Mouse (Mus musculus) olfactory bulb, adult 2 months (tissue): ENCODE data around the gene Lrrc15. TPM values are rescaled to one million over a fixed set of nuclear protein-coding genes. Genes with fewer than 3 reads are reported as not detected.

ENCODE experiments used
- H3K27ac ChIP-seq: fragments of 200-500 bp; 2 replicates; pipeline ENCODE4 v1.5.1; 2012; ENCODE audit warnings: low read depth, low read length; ENCODE audit not compliant: insufficient read depth
- H3K4me1 ChIP-seq: fragments of 200-500 bp; 2 replicates; pipeline ENCODE4 v1.6.1; 2012; ENCODE audit warnings: low read length; ENCODE audit not compliant: control insufficient read depth, insufficient read depth
- H3K4me3 ChIP-seq: fragments of 200-500 bp; 2 replicates; pipeline ENCODE4 v1.5.1; 2012; ENCODE audit warnings: mild to moderate bottlenecking, low read depth, low read length, moderate library complexity; ENCODE audit not compliant: insufficient read depth
- CTCF ChIP-seq: fragments of 200-500 bp; IDR thresholded peaks from 2 replicates; pipeline ENCODE4 v1.5.1; 2012; ENCODE audit warnings: low read depth, mild to moderate bottlenecking, low read length, moderate library complexity; ENCODE audit not compliant: insufficient read depth
- POLR2A ChIP-seq: fragments of 200-500 bp; IDR thresholded peaks from 2 replicates; pipeline ENCODE4 v1.6.1; 2012; ENCODE audit warnings: mild to moderate bottlenecking, low read depth, low read length, moderate library complexity; ENCODE audit not compliant: insufficient read depth
- WGBS: fragments of 180-500 bp; shearing (Covaris S2); methylation state at CpG from one replicate; pipeline ENCODE4 v1.1.7; 2018; 5-methylcytosine and 5-hydroxymethylcytosine counted together
- polyA plus RNA-seq: library from polyadenylated mRNA; stranded (reverse); fragments of >200 nt; gene quantifications from 2 replicates; pipeline ENCODE4 v1.2.4, GENCODE M21; 2012; ENCODE audit warnings: low replicate concordance; ENCODE audit not compliant: missing spikeins, insufficient read depth, insufficient read length

The Lrrc15 gene
- polyA plus RNA-seq, 1 experiment = not detected

DNA sequence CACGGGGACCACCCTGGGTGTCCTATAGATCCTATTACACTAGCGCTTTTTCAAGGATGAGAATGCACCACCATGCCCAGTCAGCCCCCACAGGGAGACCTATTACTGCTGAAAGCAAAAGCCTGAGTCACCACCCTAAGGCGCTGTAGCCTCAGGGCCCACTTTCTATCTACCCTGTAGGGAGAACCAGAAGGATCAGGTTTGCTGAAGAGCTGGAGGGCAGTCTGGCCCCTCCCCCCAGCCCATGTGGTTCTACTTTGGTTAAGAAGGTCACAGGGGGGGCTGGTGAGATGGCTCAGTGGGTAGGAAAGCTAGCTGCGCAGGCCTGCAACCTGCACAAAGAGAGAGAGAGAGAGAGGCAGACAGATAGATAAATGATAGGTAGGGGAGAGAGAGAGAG, 2.6 kb upstream of the Lrrc15 start:
- Histone ChIP-seq H3K4me1 (peaks cover 20% of the 10 kb centered on the region), H3K27ac (no peak overlapping the region), H3K4me3 (no peak overlapping the region)
- 74% methylated on average over 4 of the region's 4 CpGs for WGBS
- TF ChIP-seq CTCF = no peak
- TF ChIP-seq POLR2A = no peak

DNA sequence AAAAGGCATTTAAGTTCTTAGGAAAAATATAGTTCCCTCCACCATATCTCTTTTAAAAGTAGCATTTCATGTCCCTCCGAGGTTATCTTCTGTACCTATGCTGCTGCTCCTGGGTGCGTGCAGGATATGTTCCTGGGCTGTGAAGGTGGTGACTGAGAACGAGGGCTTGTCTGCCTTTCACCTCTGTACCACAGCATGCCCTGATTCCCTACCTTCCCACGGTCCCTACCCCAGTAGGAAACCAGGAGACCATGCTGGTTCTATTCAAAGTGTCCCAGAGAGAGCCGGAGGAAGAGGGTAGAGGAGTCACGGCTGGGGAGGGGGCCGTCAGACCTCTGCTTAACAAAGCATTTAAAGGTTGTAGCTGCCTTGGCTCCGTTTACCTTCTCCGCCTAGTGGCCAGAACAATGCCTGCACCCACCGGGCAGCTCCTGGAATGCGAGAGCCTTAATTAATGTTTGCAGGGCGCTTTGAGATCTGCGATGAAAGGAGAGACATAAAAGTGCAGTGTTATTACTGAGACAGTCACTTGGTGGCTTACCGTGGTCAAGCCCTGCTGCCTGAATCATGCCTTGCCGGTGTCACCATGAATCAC, 784 bp upstream of the Lrrc15 start:
- WGBS = 3% methylated on average over 15 of the region's 15 CpGs
- Histone ChIP-seq H3K27ac (no peak overlapping the region), H3K4me3 (no peak overlapping the region), H3K4me1 (peaks cover 20% of the 10 kb centered on the region)
- no peak for TF ChIP-seq POLR2A
- TF ChIP-seq CTCF = no peak; the same call in 1 of the 2 replicates

DNA sequence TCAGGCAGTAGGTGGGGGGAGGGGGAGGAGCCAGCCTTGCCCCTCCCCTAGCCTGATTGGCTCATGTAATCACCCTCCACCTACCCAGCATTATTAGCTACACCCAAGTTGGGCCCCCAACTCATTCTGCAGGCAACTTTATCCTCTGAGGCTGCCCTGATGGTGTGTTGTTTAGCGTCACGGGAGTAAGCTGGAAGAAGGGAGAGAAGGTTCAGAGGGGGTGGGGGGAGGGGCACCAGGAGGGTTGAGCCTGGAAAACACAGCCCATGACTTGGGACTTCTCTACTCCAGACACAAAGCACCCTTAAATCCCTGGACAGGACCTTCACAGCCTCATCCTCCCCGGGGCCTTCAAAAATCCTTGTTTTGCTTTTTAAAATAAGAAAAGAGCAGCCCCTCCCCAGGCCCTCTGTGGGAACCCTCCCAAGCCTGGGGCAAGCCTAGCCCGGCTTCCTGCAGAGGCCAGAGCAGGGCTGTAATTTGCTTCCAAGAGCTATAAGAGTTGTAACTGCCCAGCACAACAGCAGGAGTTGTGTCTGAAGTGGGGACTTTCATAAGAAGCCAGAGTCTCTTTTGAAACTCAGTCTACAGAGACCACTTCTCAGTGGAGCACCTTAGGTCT, 2.3 kb downstream of the Lrrc15 start:
- no peak overlapping the region for H3K27ac ChIP-seq
- 40% methylated on average over 4 of the region's 4 CpGs for WGBS

DNA sequence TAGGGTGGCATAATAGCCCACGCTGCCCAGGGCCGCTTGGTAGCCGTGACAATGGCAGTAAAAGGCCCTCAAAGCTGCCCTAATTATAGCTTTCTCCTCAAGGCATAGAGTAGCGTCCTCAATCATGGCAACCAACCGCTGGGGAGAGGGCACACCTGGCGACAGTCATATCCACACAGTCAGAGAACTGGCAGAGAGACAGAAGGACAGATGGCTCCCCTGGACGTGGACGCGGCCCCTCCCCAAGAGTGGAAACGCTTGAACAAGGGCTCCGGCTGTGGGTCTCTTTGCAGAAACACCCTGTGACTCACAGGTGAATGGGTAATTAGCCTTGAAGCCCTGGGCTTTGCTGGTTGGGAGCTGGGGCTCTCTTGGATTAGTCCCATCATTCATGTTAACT, 4.7 kb downstream of the Lrrc15 start:
- TF ChIP-seq CTCF (no peak), POLR2A (no peak)
- H3K27ac ChIP-seq = no peak overlapping the region
- WGBS = 76% methylated on average over 11 of the region's 11 CpGs
- H3K4me3 ChIP-seq = no peak overlapping the region
- peaks cover 18% of the 10 kb centered on the region for H3K4me1 ChIP-seq

More for the DNA sequence above, 2.3 kb downstream of the Lrrc15 start:
- H3K4me3 ChIP-seq = no peak overlapping the region
- TF ChIP-seq POLR2A = no peak
- no peak for TF ChIP-seq CTCF
- peaks cover 25% of the 10 kb centered on the region for H3K4me1 ChIP-seq

DNA sequence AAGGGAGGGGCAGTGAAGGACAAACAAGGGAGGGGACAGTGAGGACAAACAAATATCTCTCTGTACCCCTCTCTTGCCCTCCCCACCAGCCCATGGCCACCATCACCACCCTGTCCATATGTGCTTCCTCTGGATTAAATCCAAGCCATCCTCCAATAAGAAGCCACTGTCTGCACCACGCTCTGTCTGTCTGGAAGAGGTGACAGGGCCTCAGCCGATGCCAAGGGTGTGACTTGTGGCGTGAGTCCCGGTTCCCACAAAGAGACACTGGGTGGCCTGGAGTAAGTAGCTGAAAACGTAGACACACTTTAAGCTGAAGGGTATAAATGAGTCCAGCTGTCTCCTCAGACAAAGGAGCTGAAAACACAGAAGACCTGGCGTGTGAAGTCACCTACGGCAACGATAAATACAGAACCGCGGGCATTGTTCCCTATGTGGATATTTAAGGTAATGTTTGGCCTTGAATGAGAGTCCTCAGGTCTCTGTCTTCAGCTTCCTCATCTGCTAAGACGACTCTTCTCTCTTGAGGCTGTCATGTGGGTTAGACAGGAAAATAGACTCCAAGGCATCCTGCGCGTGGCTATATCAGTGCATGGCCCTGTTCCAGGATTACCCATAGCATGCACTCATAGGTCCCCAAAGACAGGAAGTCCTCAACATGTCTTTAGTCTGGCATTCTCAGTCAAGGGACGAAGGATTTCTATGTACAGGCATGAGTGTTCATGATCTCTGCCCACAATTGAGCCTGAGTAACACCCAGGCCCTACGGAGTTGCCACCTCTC, 7.3 kb downstream of the Lrrc15 start:
- 84% methylated on average over 15 of the region's 15 CpGs for WGBS
- TF ChIP-seq POLR2A = no peak
- TF ChIP-seq CTCF = no peak
- Histone ChIP-seq H3K27ac (no peak overlapping the region), H3K4me3 (no peak overlapping the region), H3K4me1 (peaks cover 8% of the 10 kb centered on the region)

DNA sequence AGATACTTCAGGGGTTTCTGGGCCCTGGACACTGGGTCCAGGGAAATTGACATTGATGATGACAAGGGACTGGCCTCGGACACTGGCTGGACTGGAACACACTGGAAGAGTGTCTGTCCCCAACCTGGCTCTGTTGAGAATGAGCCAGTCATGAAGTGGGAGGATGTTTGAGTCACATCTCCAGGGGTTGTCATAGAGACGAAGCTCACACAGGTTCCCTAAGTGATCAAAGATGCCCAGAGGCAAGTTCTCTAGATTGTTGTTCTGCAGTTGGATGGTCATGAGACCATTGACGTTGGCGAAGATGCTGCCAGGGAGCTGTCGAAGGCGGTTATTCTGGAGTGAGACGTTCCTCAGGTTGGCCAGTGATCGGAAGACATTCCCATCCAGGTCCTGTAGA, 10.0 kb downstream of the Lrrc15 start:
- H3K4me3 ChIP-seq = no peak overlapping the region
- TF ChIP-seq POLR2A (no peak), CTCF (no peak)
- H3K4me1 ChIP-seq = peaks cover 4% of the 10 kb centered on the region
- H3K27ac ChIP-seq = no peak overlapping the region
- 97% methylated on average over 8 of the region's 8 CpGs for WGBS

DNA sequence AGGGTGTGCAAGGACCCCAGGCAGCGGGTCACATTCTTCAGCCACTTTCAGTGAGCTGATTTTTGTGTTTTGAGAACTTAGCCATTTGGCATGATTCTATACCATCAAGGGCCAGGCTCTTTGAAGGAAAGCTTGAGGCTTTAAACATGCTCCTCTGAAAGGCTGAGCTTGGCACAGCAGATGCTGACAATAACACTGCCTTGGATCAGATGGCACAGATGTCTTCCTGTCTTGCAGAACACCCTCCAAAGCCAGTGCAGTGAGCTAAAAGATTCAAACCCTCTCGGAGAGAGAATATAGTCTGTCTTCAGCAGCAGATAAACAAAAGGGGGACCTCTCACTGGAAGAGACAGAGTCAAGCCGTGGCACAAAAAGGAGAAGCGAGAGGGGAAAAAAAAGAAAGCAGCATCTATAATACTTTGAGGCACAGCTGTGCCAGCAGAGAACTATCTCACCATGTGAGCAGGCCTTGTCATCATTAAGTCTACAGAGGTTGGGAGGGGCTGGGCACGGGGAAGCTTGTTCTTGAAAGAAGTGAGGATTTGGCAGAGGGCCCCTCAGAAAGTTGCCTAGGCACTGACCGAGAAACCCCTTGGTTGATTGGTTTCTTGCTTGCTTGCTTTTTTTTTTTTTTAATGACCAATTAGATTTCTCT, 11.0 kb downstream of the Lrrc15 start:
- peaks cover 3% of the 10 kb centered on the region; the same call in 1 of the 2 replicates for H3K4me1 ChIP-seq
- H3K27ac ChIP-seq = no peak overlapping the region
- TF ChIP-seq POLR2A = no peak
- no peak for TF ChIP-seq CTCF
- WGBS = 49% methylated on average over 6 of the region's 6 CpGs
- no peak overlapping the region for H3K4me3 ChIP-seq

DNA sequence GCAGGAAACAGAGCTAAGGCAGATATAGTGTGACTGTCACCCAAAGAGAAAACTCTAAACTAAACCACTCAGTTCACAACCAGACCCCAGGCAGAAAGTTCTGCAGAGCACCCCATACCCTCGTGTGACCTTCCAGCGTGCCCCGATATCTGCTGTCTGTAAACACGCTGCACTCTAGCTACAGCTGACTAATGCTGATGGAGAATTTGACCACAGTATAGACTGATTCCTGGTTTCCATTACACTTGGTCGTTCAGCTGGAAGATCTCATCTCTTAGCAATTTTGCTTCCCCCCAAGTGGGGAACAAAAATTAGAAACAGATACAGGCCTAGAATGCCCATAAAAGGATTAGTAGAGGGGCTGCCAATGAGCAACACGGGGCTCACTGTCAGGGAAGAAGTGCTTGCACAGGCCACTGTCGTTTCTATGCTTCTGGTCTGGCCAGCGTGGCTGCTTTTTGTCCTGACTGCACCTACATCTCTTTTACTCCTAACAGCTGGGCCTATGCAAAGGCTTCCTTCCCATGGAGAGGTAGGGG, 11.8 kb downstream of the Lrrc15 start:
- no peak overlapping the region for H3K27ac ChIP-seq
- peaks cover 3% of the 10 kb centered on the region; the same call in 1 of the 2 replicates for H3K4me1 ChIP-seq
- TF ChIP-seq POLR2A (no peak), CTCF (no peak)
- no peak overlapping the region for H3K4me3 ChIP-seq
- WGBS = 75% methylated on average over 8 of the region's 8 CpGs
